In the genomic region with DNA sequence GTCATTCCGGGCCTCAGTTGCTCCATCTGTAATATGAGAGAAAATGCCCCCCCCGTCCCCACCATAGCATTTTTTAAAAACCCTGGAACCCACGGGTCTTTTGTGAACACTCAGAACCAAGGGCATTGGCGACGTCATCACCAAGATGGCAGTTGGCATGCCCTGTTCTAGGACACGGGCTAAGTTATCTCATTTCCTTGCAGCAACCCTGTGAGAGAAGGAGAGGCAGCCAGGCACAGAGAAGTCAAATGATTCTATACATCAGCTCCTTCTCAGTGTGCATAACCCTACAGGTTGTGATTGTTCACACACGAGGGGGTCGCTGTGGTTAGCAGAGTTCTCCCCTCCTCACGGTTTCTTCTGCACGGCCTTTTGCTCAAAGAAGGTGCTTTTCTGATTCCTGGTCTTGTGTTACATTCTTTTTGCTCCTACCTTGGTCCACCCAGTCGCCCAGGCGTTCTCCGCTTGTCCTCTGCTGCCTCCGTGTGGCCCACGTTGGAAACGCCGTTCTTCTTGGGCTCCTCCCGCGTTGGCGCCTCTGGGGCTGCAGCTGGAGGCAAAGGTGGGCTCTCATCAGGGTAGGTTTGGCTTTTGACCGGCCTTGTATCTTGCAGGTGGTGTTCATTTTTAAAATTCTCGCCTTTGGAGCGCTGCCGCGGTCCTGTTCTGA, we compare ENCODE assay signal across 8 mouse cellular contexts. TPM values are rescaled to one million over a fixed set of nuclear protein-coding genes. Genes with fewer than 3 reads are reported as not detected.
DNase-seq lines count a peak whose midpoint lies in the region; ATAC-seq and TF ChIP-seq lines count a peak whose summit lies in the region.

No protein-coding gene starts in this region.

- H3ac ChIP-seq in myocyte (ENCODE audit: control insufficient read depth, insufficient read length), result no peak overlapping the region

- peak; percentile 32 for DNase-seq in 3134 (ENCODE audit: extremely low read depth, insufficient read length, low spot score)
- DNase-seq in adrenal gland, postnatal 14 days, result peak; percentile 85
- peak; percentile 89 for DNase-seq in embryonic facial prominence, embryonic 11.5 days (ENCODE audit: low spot score)
- peak; percentile 65 for DNase-seq in limb, embryonic 14.5 days (ENCODE audit: low spot score)
- peak; percentile 65 to 87 for DNase-seq in spleen, postnatal 4 days (ENCODE audit: low spot score in 2 of 2)

- H3K27me3 ChIP-seq in embryonic facial prominence, embryonic 11.5 days (ENCODE audit: control insufficient read depth, insufficient read depth, low read length), result no peaks in the 10 kb centered on the region; the same call in 1 of the 2 replicates
- H3K27me3 ChIP-seq in heart, embryonic 11.5 days (ENCODE audit: control insufficient read depth, insufficient read depth, low read length), result peaks cover 8% of the 10 kb centered on the region
- H3K27me3 ChIP-seq in kidney, embryonic 15.5 days, result peaks cover 6% of the 10 kb centered on the region
- no peaks in the 10 kb centered on the region for H3K27me3 ChIP-seq in limb, embryonic 14.5 days (ENCODE audit: control insufficient read depth, insufficient read depth, low read length)
- H3K27me3 ChIP-seq in myocyte (ENCODE audit: control insufficient read depth, insufficient read depth, insufficient read length), result no peaks in the 10 kb centered on the region

- no peaks in the 10 kb centered on the region for H3K36me3 ChIP-seq in embryonic facial prominence, embryonic 11.5 days (replicated peaks; ENCODE audit: control insufficient read depth, insufficient read depth, low read depth, low read length)
- no peaks in the 10 kb centered on the region for H3K36me3 ChIP-seq in heart, embryonic 11.5 days (ENCODE audit: control insufficient read depth, insufficient read depth, low read length)
- no peaks in the 10 kb centered on the region for H3K36me3 ChIP-seq in kidney, embryonic 15.5 days
- H3K36me3 ChIP-seq in limb, embryonic 14.5 days (ENCODE audit: control insufficient read depth, insufficient read depth, low read length), result no peaks in the 10 kb centered on the region
- no peaks in the 10 kb centered on the region for H3K36me3 ChIP-seq in myocyte (ENCODE audit: control insufficient read depth, insufficient read depth)

- no peak overlapping the region for H3K4me3 ChIP-seq in embryonic facial prominence, embryonic 11.5 days (ENCODE audit: low read depth, low read length)
- H3K4me3 ChIP-seq in heart, embryonic 11.5 days (ENCODE audit: low read depth, low read length), result no peak overlapping the region
- no peak overlapping the region for H3K4me3 ChIP-seq in kidney, embryonic 15.5 days (replicated peaks)
- no peak overlapping the region for H3K4me3 ChIP-seq in limb, embryonic 14.5 days (replicated peaks; ENCODE audit: low read length)
- no peak overlapping the region for H3K4me3 ChIP-seq in myocyte

- no peaks in the 10 kb centered on the region for H3K4me1 ChIP-seq in embryonic facial prominence, embryonic 11.5 days (ENCODE audit: control insufficient read depth, insufficient read depth, low read length)
- H3K4me1 ChIP-seq in heart, embryonic 11.5 days (ENCODE audit: control insufficient read depth, insufficient read depth, low read length), result no peaks in the 10 kb centered on the region
- H3K4me1 ChIP-seq in kidney, embryonic 15.5 days, result peaks cover 10% of the 10 kb centered on the region
- no peaks in the 10 kb centered on the region for H3K4me1 ChIP-seq in limb, embryonic 14.5 days (ENCODE audit: control insufficient read depth, insufficient read depth, low read length)

- no peak overlapping the region for H3K9ac ChIP-seq in embryonic facial prominence, embryonic 11.5 days (replicated peaks; ENCODE audit: low read length)
- H3K9ac ChIP-seq in heart, embryonic 11.5 days (ENCODE audit: low read depth, low read length), result no peak overlapping the region
- no peak overlapping the region for H3K9ac ChIP-seq in kidney, embryonic 15.5 days
- no peak overlapping the region for H3K9ac ChIP-seq in limb, embryonic 14.5 days (ENCODE audit: low read depth, low read length, severe bottlenecking)

- 17% methylated on average over 25 of the region's 25 CpGs for WGBS in embryonic facial prominence, embryonic 11.5 days
- WGBS in heart, embryonic 11.5 days (ENCODE audit: insufficient replicate concordance), result 15% methylated on average over 25 of the region's 25 CpGs
- 18% methylated on average over 25 of the region's 25 CpGs for WGBS in kidney, embryonic 15.5 days
- WGBS in limb, embryonic 14.5 days, result 17% methylated on average over 25 of the region's 25 CpGs

- H3K4me2 ChIP-seq in embryonic facial prominence, embryonic 11.5 days (ENCODE audit: low read depth, low read length), result no peak overlapping the region
- peak overlapping the region; percentile 38; the same call in 1 of the 2 replicates for H3K4me2 ChIP-seq in heart, embryonic 11.5 days
- H3K4me2 ChIP-seq in kidney, embryonic 15.5 days, result peak overlapping the region; percentile 45
- H3K4me2 ChIP-seq in limb, embryonic 14.5 days (replicated peaks; ENCODE audit: low read depth, low read length, severe bottlenecking), result peak overlapping the region; percentile 30; the same call in 1 of the 2 replicates
- H3K4me2 ChIP-seq in myocyte (ENCODE audit: low read depth), result peak overlapping the region; percentile 56

- TF ChIP-seq POLR2A in limb, embryonic 14.5 days (IDR thresholded peaks at IDR 0.05; ENCODE audit: borderline replicate concordance, extremely low read depth, insufficient read depth, insufficient read length), result no peak
- TF ChIP-seq POLR2A in myocyte (IDR thresholded peaks at IDR 0.05; ENCODE audit: insufficient read length, low read depth), result no peak

- no peaks in the 10 kb centered on the region for H3K9me3 ChIP-seq in embryonic facial prominence, embryonic 11.5 days (replicated peaks; ENCODE audit: control insufficient read depth, low read length)
- no peaks in the 10 kb centered on the region for H3K9me3 ChIP-seq in heart, embryonic 11.5 days (replicated peaks; ENCODE audit: control insufficient read depth, low read length)
- no peaks in the 10 kb centered on the region for H3K9me3 ChIP-seq in kidney, embryonic 15.5 days (replicated peaks)
- no peaks in the 10 kb centered on the region for H3K9me3 ChIP-seq in limb, embryonic 14.5 days (ENCODE audit: control insufficient read depth, low read length)

- H3K27ac ChIP-seq in embryonic facial prominence, embryonic 11.5 days (replicated peaks; ENCODE audit: low read depth, low read length), result no peak overlapping the region
- H3K27ac ChIP-seq in heart, embryonic 11.5 days (ENCODE audit: low read depth, low read length), result no peak overlapping the region
- no peak overlapping the region for H3K27ac ChIP-seq in kidney, embryonic 15.5 days
- no peak overlapping the region for H3K27ac ChIP-seq in limb, embryonic 14.5 days (replicated peaks; ENCODE audit: low read depth, low read length)

- no peaks in the 10 kb centered on the region for H3K79me2 ChIP-seq in myocyte (ENCODE audit: control insufficient read depth, insufficient read depth)

- ATAC-seq in embryonic facial prominence, embryonic 11.5 days (replicated peaks; ENCODE audit: insufficient number of reproducible peaks, low FRiP score, low TSS enrichment, low read depth), result no peak
- ATAC-seq in heart, embryonic 11.5 days (replicated peaks; ENCODE audit: insufficient number of reproducible peaks, low FRiP score, low TSS enrichment), result no peak
- ATAC-seq in kidney, embryonic 15.5 days (replicated peaks; ENCODE audit: low FRiP score), result peak; percentile 52; the same call in 1 of the 2 replicates
- peak; percentile 64; the same call in 1 of the 2 replicates for ATAC-seq in limb, embryonic 14.5 days (ENCODE audit: low FRiP score, low read depth)

TF ChIP-seq in myocyte, 11 proteins besides CTCF, POLR2A, EP300 and RAD21:
- TF ChIP-seq POLR2AphosphoS2 (IDR thresholded peaks at IDR 0.05; ENCODE audit: insufficient read length, low read depth), result no peak

RNA-seq across cellular contexts. Expression of gene Dmrta2, which starts 44.2 kb away (rescaled TPM):
- 0.11 and 0.38 TPM in 2 replicates for total RNA-seq in adrenal gland, postnatal 14 days (2021)
- polyA plus RNA-seq in embryonic facial prominence, embryonic 11.5 days (2014; fragmentation: Nextera tagmentation; extraction: Ambion mirVana), result 0.86 and 1.3 TPM in 2 replicates
- polyA plus RNA-seq in heart, embryonic 11.5 days (2014; fragmentation: Nextera tagmentation; extraction: Ambion mirVana), result 0.06 TPM in 1 of 2 replicates, not detected in the other
- polyA plus RNA-seq in kidney, embryonic 15.5 days (2015; fragmentation: Nextera tagmentation; extraction: Ambion mirVana), result 0.08 and 0.13 TPM in 2 replicates
- polyA plus RNA-seq in limb, embryonic 14.5 days (2012; rRNA removed), result 0.82 and 1.2 TPM in 2 replicates
- not detected in 2 replicates for polyA plus RNA-seq in limb, embryonic 14.5 days (2014; fragmentation: Nextera tagmentation; extraction: Ambion mirVana)
- 4.9 TPM for polyA plus RNA-seq in myocyte (2012; fragmentation: generic; extraction: Trizol)

Comparison
In these comparisons a context has a peak if more than half of its experiments do, and no peak if none do; other contexts are left out.
1. DNase-seq: peak in every context shown above with its lines; median percentile 89 in embryonic facial prominence, embryonic 11.5 days; 85 in adrenal gland, postnatal 14 days; 76 in spleen, postnatal 4 days; 65 in limb, embryonic 14.5 days; 32 in 3134.
2. ATAC-seq: peak in kidney, embryonic 15.5 days (single experiment) and limb, embryonic 14.5 days (single experiment); none in embryonic facial prominence, embryonic 11.5 days (single experiment) and heart, embryonic 11.5 days (single experiment).